Comparison of ENCODE assay signal across 7 mouse cellular contexts in genomic region chr2:119674525-119675214, GRCm38 (mm10). TPM values are rescaled to one million over a fixed set of nuclear protein-coding genes. Genes with fewer than 3 reads are reported as not detected.
A peak's percentile ranks its signal among the peaks of the same experiment; 100 is the strongest.
DNase-seq lines count a peak whose midpoint lies in the region; ATAC-seq lines count a peak whose summit lies in the region.

TSS of gene Rtf1 (plus strand) at chr2:119675068.

- no peaks in the 10 kb centered on the region for H3K27me3 ChIP-seq in embryonic facial prominence, embryonic 10.5 days (replicated peaks; ENCODE audit: low read depth, poor library complexity, severe bottlenecking)
- H3K27me3 ChIP-seq in limb, embryonic 11.5 days (ENCODE audit: control insufficient read depth, insufficient read depth, low read length) = no peaks in the 10 kb centered on the region
- H3K27me3 ChIP-seq in midbrain, embryonic 14.5 days (ENCODE audit: control insufficient read depth, insufficient read depth, low read length) = no peaks in the 10 kb centered on the region

- H3K9ac ChIP-seq in limb, embryonic 11.5 days (ENCODE audit: low read length) = peak within 1 kb of the TSS; percentile 95
- H3K9ac ChIP-seq in midbrain, embryonic 14.5 days (replicated peaks; ENCODE audit: low read length) = peak within 1 kb of the TSS; percentile 96

- H3K9me3 ChIP-seq in embryonic facial prominence, embryonic 10.5 days = no peaks in the 10 kb centered on the region
- H3K9me3 ChIP-seq in limb, embryonic 11.5 days (ENCODE audit: control insufficient read depth, low read length) = no peaks in the 10 kb centered on the region
- no peaks in the 10 kb centered on the region for H3K9me3 ChIP-seq in midbrain, embryonic 14.5 days (ENCODE audit: control insufficient read depth, low read length)

- H3K4me2 ChIP-seq in limb, embryonic 11.5 days (ENCODE audit: low read depth, severe bottlenecking) = peak within 1 kb of the TSS; percentile 68
- peak within 1 kb of the TSS; percentile 86 for H3K4me2 ChIP-seq in midbrain, embryonic 14.5 days (ENCODE audit: low read length)

- H3K4me3 ChIP-seq in embryonic facial prominence, embryonic 10.5 days = peak within 1 kb of the TSS; percentile 85
- H3K4me3 ChIP-seq in limb, embryonic 11.5 days (ENCODE audit: low read depth, low read length) = peak within 1 kb of the TSS; percentile 99
- H3K4me3 ChIP-seq in midbrain, embryonic 14.5 days (replicated peaks; ENCODE audit: low read depth, low read length) = peak within 1 kb of the TSS; percentile 99

- peaks cover 28% of the 10 kb centered on the region for H3K4me1 ChIP-seq in embryonic facial prominence, embryonic 10.5 days
- H3K4me1 ChIP-seq in limb, embryonic 11.5 days (ENCODE audit: control insufficient read depth, insufficient read depth, low read length) = peaks cover 6% of the 10 kb centered on the region; the same call in 1 of the 2 replicates
- peaks cover 17% of the 10 kb centered on the region for H3K4me1 ChIP-seq in midbrain, embryonic 14.5 days (ENCODE audit: control insufficient read depth, insufficient read depth, low read length)

- DNase-seq in adrenal gland, postnatal 10 days = peak; percentile 99
- peak; percentile 97 for DNase-seq in embryonic facial prominence, embryonic 10.5 days (ENCODE audit: low spot score)
- peak; percentile 99 for DNase-seq in heart, adult 11 months
- peak; percentile 96 for DNase-seq in kidney, adult 18-20 months
- peak; percentile 97 for DNase-seq in limb, embryonic 11.5 days (ENCODE audit: low spot score)
- peak; percentile 98 for DNase-seq in midbrain, embryonic 14.5 days
- DNase-seq in spleen, adult 18-20 months = peak; percentile 93 to 97

- H3K27ac ChIP-seq in embryonic facial prominence, embryonic 10.5 days (replicated peaks) = peak within 1 kb of the TSS; percentile 92
- peak within 1 kb of the TSS; percentile 58 for H3K27ac ChIP-seq in limb, embryonic 11.5 days (replicated peaks; ENCODE audit: low read depth, low read length)
- H3K27ac ChIP-seq in midbrain, embryonic 14.5 days (replicated peaks; ENCODE audit: low read depth, low read length) = peak within 1 kb of the TSS; percentile 78

- peak; percentile 95 for ATAC-seq in limb, embryonic 11.5 days (ENCODE audit: insufficient number of reproducible peaks, low FRiP score, low TSS enrichment, low read depth)
- peak; percentile 97 for ATAC-seq in midbrain, embryonic 14.5 days (ENCODE audit: low FRiP score, low TSS enrichment)

- WGBS in embryonic facial prominence, embryonic 10.5 days = under 1% methylated on average over 58 of the region's 58 CpGs
- under 1% methylated on average over 41 of the region's 58 CpGs for WGBS in limb, embryonic 11.5 days
- WGBS in midbrain, embryonic 14.5 days = under 1% methylated on average over 55 of the region's 58 CpGs

- H3K36me3 ChIP-seq in embryonic facial prominence, embryonic 10.5 days (replicated peaks) = peaks cover 11% of the 10 kb centered on the region
- H3K36me3 ChIP-seq in limb, embryonic 11.5 days (ENCODE audit: control insufficient read depth, insufficient read depth, low read length) = no peaks in the 10 kb centered on the region
- peaks cover 3% of the 10 kb centered on the region for H3K36me3 ChIP-seq in midbrain, embryonic 14.5 days (ENCODE audit: control insufficient read depth, insufficient read depth, low read length)

RNA-seq across cellular contexts. Expression of gene Rtf1, which starts in this region (rescaled TPM):
- 10 to 100 TPM; 23.1 to 27.0 TPM for total RNA-seq in adrenal gland, postnatal 10 days (2021)
- 61.1 and 63.7 TPM in 2 replicates for polyA plus RNA-seq in embryonic facial prominence, embryonic 10.5 days (2016; fragmentation: Nextera tagmentation; extraction: Ambion mirVana)
- 46.1 and 48.0 TPM in 2 replicates for polyA plus RNA-seq in limb, embryonic 11.5 days (2014; fragmentation: Nextera tagmentation; extraction: Ambion mirVana)
- 46.2 and 59.4 TPM in 2 replicates for polyA plus RNA-seq in midbrain, embryonic 14.5 days (2014; fragmentation: Nextera tagmentation; extraction: Ambion mirVana)

Comparison
In these comparisons a context has a peak if more than half of its experiments do, and no peak if none do; other contexts are left out.
1. Peak in every context shown above with its lines: DNase-seq, ATAC-seq, H3K4me3 ChIP-seq and H3K27ac ChIP-seq.